Mouse (Mus musculus) myocyte (in vitro differentiated cells): ENCODE measurements around the gene Aanat.

Experiments
- CEBPB ChIP-seq: IDR thresholded peaks from 2 replicates; pipeline ENCODE4 v1.6.1; 2011; ENCODE audit warnings: mild to moderate bottlenecking, moderate library complexity; ENCODE audit not compliant: poor library complexity, insufficient read depth, severe bottlenecking
- MAX ChIP-seq: IDR thresholded peaks from one replicate; pipeline ENCODE4 v1.6.1; 2011; ENCODE audit warnings: low read depth, mild to moderate bottlenecking, control low read depth
- MYOD1 ChIP-seq, 3 experiments: IDR thresholded peaks; one replicate each; pipeline ENCODE4 v1.6.1; 2011; ENCODE audit warnings: control low read depth in 2 of 3, low read depth in 2 of 3, mild to moderate bottlenecking in 2 of 3, moderate library complexity in 1 of 3; ENCODE audit not compliant: insufficient read length in 2 of 3, control insufficient read depth in 1 of 3
- MYOG ChIP-seq, 3 experiments: IDR thresholded peaks; one replicate each; pipeline ENCODE4 v1.6.1; 2011; ENCODE audit warnings: control low read depth in 2 of 3, low read depth in 2 of 3, mild to moderate bottlenecking in 2 of 3; ENCODE audit not compliant: insufficient read length in 2 of 3, control insufficient read depth in 1 of 3, insufficient read depth in 1 of 3
- POLR2A ChIP-seq: IDR thresholded peaks from one replicate; pipeline ENCODE4 v1.6.1; 2011; ENCODE audit warnings: low read depth, mild to moderate bottlenecking, control low read depth, moderate library complexity; ENCODE audit not compliant: insufficient read length
- POLR2AphosphoS2 ChIP-seq: IDR thresholded peaks from one replicate; pipeline ENCODE4 v1.6.1; 2011; ENCODE audit warnings: low read depth, control low read depth; ENCODE audit not compliant: insufficient read length
- TCF12 ChIP-seq: IDR thresholded peaks from one replicate; pipeline ENCODE4 v1.6.1; 2011; ENCODE audit warnings: mild to moderate bottlenecking, control low read depth; ENCODE audit not compliant: poor library complexity, insufficient read depth, severe bottlenecking
- USF1 ChIP-seq: IDR thresholded peaks from one replicate; pipeline ENCODE4 v1.6.1; 2011; ENCODE audit warnings: low read depth, mild to moderate bottlenecking, control low read depth, moderate library complexity

GRCm38 (mm10) chr11:116602043-116602442 lies 15.8 kb downstream of the Aanat start:
- TF ChIP-seq POLR2A (no peak), TCF12 (no peak), MYOD1 (IDR thresholded peaks at IDR 0.05; ENCODE audit: control insufficient read depth in 1 of 3, insufficient read length in 2 of 3, low read depth in 2 of 3) (no peak), POLR2AphosphoS2 (no peak), USF1 (no peak), CEBPB (no peak), MAX (no peak), MYOG (IDR thresholded peaks at IDR 0.05; ENCODE audit: control insufficient read depth in 1 of 3, insufficient read depth in 1 of 3, insufficient read length in 2 of 3, low read depth in 2 of 3) (no peak)
